Mouse (Mus musculus) brown adipose tissue, adult 24 weeks (tissue): ENCODE measurements around the gene Gm10203. TPM values are rescaled to one million over a fixed set of nuclear protein-coding genes. Genes with fewer than 3 reads are reported as not detected.

Experiments
- polyA plus RNA-seq: library from polyadenylated mRNA; stranded (reverse); fragments of >200 nt; gene quantifications from 2 replicates; pipeline ENCODE4 v1.2.4, GENCODE M21; 2012; ENCODE audit not compliant: missing spikeins, insufficient read depth, insufficient read length

The Gm10203 gene
- polyA plus RNA-seq, 1 experiment = not detected

Other genes with a start within 250 kb of the Gm10203 start
- gene Caprin2, start 233.9 kb upstream of the Gm10203 start, polyA plus RNA-seq = 3.3 and 5.3 TPM in 2 replicates
- 1.3 and 2.3 TPM in 2 replicates for gene Sinhcaf, start 183.7 kb upstream of the Gm10203 start, polyA plus RNA-seq
- 4.0 and 6.1 TPM in 2 replicates for gene Dennd5b, start 28.5 kb upstream of the Gm10203 start, polyA plus RNA-seq
- gene Etfbkmt, start 9.7 kb downstream of the Gm10203 start, polyA plus RNA-seq = 30.2 and 57.1 TPM in 2 replicates
- gene Amn1, start 58.5 kb downstream of the Gm10203 start, polyA plus RNA-seq = 19.6 and 20.7 TPM in 2 replicates
- 15.5 and 22.9 TPM in 2 replicates for gene Resf1, start 179.2 kb downstream of the Gm10203 start, polyA plus RNA-seq